27 mouse cellular contexts compared by ENCODE assay signal in the genomic region with DNA sequence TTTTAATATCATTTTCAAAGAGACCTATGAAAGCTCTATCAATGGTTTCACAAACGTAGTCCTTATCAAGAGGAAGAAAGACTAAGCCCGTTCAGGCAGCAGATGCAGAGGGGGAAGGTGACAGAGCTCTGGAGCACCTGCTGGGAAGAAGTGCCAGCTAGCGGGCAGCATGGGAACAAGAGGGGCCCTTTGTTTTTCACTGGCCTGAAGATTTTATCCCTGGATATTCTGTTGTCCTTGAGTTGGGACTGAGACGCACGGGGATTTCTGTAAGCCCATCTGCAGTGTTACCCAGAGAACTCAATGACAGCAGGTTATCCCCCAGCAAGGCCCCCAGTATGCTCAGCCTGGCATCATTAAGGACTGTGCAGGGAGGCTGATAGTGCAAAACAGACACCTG.
DNase-seq lines count a peak whose midpoint lies in the region; ATAC-seq lines count a peak whose summit lies in the region.
"Had no signal": no experiment of that assay in that cellular context is flagged by ENCODE, and none has a peak within 500 bp of the region (broad histone marks: within the 10 kb centered on the region; RNA-seq: fewer than 3 reads in every experiment).

No protein-coding gene starts in this region.

- no peak for ATAC-seq in cerebellum, adult (ENCODE audit: insufficient number of reproducible peaks, low FRiP score, low TSS enrichment)
- no peak for ATAC-seq in megakaryocyte, adult 5-6 weeks (ENCODE audit: poor library complexity, severe bottlenecking)
- ATAC-seq: forebrain, embryonic 14.5 days; intestine, postnatal 0 days; Patski had no signal

- no peaks in the 10 kb centered on the region for H3K4me1 ChIP-seq in heart, embryonic 10.5 days
- H3K4me1 ChIP-seq: embryonic facial prominence, embryonic 12.5 days; embryonic facial prominence, embryonic 15.5 days; heart, embryonic 12.5 days; heart, embryonic 15.5 days had no signal

- DNase-seq in cerebellum, postnatal 14 days, result peak; percentile 34 to 39
- peak; percentile 78 for DNase-seq in heart, adult 11 months
- DNase-seq in heart, embryonic 10.5 days (ENCODE audit: low spot score), result no peak
- DNase-seq in left cerebral cortex, postnatal 4 days, result peak; percentile 10
- no peak for DNase-seq in left cerebral cortex, adult 11 months (ENCODE audit: low spot score)
- DNase-seq: adrenal gland, postnatal 10 days; adrenal gland, postnatal 36 days; B cell, adult 2 months; cerebellum, adult 11-12 months; cerebellum, adult 9-10 months; gastrocnemius, postnatal 10 days; gastrocnemius, postnatal 36 days; heart, postnatal 10 days; heart, postnatal 36 days had no signal

- 21% methylated on average over 5 of the region's 5 CpGs for WGBS in heart, embryonic 10.5 days

- no peaks in the 10 kb centered on the region for H3K9me3 ChIP-seq in heart, embryonic 10.5 days
- H3K9me3 ChIP-seq: embryonic facial prominence, embryonic 12.5 days; embryonic facial prominence, embryonic 15.5 days; heart, embryonic 12.5 days; heart, embryonic 15.5 days; hindbrain, embryonic 10.5 days had no signal

- no peaks in the 10 kb centered on the region for H3K27me3 ChIP-seq in heart, embryonic 10.5 days (ENCODE audit: insufficient read depth, poor library complexity, severe bottlenecking)
- H3K27me3 ChIP-seq: CH12.LX; embryonic facial prominence, embryonic 12.5 days; embryonic facial prominence, embryonic 15.5 days; heart, embryonic 12.5 days; heart, embryonic 15.5 days had no signal

- intact Hi-C loops in left cerebral cortex, postnatal 4 days (cut with DNase I), result no loop called here

- no peak overlapping the region for H3K4me3 ChIP-seq in heart, embryonic 10.5 days
- H3K4me3 ChIP-seq: embryonic facial prominence, embryonic 12.5 days; embryonic facial prominence, embryonic 15.5 days; heart, embryonic 12.5 days; heart, embryonic 15.5 days; hindbrain, embryonic 10.5 days had no signal

- H3K36me3 ChIP-seq in heart, embryonic 10.5 days, result no peaks in the 10 kb centered on the region
- H3K36me3 ChIP-seq: embryonic facial prominence, embryonic 12.5 days; embryonic facial prominence, embryonic 15.5 days; G1E; heart, embryonic 12.5 days; heart, embryonic 15.5 days; hindbrain, embryonic 10.5 days had no signal

- H3K27ac ChIP-seq in heart, embryonic 10.5 days, result no peak overlapping the region
- H3K27ac ChIP-seq: embryonic facial prominence, embryonic 12.5 days; embryonic facial prominence, embryonic 15.5 days; heart, embryonic 15.5 days; hindbrain, embryonic 10.5 days; hindbrain, embryonic 14.5 days had no signal

Comparison
In these comparisons a context has a peak if more than half of its experiments do, and no peak if none do; other contexts are left out.
1. DNase-seq: peak in cerebellum, postnatal 14 days (2 of 2), heart, adult 11 months (single experiment) and left cerebral cortex, postnatal 4 days (single experiment); none in heart, embryonic 10.5 days (single experiment) and left cerebral cortex, adult 11 months (single experiment).